Mouse (Mus musculus) embryo, embryonic 10 days (tissue): ENCODE measurements at regions not wholly inside any gene's neighbourhood (a gene's known extent, or its start where the extent isn't known, plus 50 kb on each side); places are given as distances from the start of the nearest gene placed in this dataset.
A peak's percentile ranks its signal among the peaks of the same experiment; 100 is the strongest.

ENCODE experiments used
- DNase-seq: peaks from one replicate; pipeline ENCODE4 v3.0.0-alpha.2; 2015; ENCODE audit warnings: low spot score

DNA sequence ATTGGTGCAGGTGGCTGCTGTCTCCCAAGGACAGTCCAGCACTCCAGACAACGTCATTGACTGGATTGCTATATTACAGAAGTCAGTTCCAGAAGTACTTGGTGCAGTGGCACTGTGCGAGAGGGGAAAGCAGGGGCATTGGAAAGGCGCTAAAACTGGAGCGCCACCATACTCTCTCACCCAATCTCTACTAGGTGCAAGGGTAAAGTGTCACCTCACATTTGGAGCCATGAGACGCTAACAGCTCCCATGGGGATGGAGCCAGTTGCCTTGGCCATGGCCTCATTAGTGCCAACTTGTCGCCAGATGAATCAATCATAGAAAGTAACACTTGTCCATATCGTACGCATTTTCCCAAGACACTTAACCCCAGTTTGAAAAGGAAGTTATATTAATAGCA lies 1617.2 kb upstream of the Gulo start:
- DNase-seq, result no peak

DNA sequence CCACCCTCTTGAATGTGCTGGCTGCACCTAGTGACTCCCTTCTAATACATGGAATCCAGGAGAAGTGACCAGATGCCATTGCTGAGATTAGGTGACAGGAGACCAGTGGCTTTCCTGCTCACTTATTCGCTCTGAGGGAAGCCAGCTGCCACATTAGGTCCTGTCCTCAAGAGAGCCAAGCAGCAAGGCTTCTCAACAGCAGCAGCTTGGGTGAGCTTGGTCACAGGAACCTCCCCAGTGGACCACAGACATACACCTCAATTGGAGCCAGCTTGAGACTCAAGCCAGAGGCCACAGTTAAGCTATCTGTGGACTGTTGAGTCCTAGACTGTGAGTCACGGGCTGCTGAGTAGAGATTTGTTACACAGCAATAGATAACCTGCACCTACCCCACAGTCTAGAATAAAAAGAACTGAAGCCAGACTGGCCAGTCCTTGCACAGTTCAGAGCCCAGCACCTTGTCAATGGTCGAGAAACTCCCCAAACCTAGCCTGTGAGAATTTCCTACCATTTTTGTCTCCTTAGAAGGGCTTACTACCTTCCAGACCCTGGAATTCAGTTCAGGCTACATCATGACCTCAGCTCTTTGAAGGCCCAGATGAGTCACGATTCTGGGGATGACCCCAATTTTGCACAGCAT lies 1615.0 kb upstream of the Gulo start:
- no peak for DNase-seq

DNA sequence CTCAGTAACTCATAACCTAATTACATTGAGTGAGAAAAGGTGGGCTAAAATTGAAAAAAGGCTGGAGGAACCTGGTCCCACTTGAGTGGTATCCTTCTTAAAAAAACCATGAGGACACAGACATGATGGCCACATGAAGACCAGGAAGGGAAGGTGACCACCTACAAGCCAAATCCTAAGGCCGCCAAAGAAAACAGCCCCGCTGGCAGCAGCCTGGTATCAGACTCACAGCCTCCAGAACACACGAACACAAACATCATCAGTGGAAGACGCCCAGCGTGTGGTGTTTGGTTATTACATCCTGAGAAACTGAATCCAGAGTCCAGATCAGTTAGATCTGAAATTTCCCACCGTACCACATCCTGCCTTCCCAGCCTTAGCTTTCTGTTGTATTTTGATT lies 1613.9 kb upstream of the Gulo start:
- DNase-seq, result no peak

DNA sequence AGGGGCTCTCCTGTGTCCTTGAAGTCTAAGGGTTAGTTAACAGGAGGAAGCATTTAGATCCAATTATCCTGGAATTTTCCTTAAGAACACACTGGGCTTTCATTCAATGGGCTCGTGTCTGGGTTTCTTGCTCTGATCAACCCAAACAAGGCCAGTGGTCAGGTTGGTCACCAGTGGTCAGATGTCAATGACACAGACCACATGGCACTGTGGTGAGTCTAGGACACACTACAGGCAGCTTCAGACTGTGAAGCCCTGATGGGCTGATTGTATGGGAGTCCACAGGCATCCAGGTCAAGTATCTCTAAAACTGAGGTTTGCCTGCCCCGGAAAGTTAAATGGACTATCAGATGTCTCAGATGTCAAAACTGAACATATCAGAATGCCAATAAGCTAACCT lies 1612.5 kb upstream of the Gulo start:
- DNase-seq, result peak; percentile 41

DNA sequence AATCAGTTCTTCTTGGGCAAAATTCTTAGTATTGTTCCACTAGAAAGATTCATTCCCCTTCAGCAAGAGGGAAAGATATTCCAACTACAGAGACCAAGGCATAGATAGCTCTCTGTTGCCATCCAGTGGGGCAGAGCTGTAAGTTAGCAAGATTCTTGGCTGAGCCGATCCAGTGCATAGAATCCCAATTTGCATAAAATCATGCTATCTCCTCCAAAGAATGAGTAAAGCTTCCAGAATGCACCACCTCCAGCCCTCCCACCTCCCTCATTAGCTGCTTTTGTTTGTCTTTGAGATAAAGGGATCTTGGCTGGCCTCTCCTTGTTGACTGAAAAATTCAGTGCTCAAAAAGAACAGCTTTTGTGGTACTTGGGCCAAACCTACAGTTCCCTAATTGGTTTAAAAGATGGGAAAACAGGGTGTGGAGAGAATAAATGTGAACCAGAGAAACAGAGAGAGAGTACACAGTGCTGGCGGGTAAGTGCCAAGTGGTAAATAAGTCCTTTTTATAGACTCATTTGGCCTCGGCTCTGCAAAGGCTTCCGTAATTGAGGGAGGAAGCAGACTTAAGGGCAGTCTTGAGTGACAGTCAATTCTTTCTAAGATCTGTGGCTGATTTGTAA lies 1612.0 kb upstream of the Gulo start:
- DNase-seq, result peak; percentile 83

DNA sequence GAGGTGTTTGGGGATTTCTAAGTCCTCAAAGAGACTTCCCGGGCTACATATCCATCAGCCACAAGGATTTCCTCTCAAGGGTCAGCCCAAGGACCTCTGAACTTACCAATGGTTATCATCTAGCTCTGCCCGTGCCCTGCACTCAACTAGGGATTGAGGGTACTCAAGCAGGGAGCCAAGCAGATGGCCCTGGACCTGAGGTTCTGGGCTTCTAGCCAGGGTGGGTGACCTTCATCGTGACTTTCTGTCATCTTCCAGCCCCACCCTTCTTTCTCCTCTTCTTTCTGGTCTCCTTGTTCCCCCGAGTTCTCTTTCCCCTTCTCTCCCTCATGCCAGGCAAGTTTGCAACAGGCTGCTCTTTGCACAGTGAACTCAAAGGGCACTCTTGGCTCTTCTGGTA lies 1610.6 kb upstream of the Gulo start:
- DNase-seq, result no peak

DNA sequence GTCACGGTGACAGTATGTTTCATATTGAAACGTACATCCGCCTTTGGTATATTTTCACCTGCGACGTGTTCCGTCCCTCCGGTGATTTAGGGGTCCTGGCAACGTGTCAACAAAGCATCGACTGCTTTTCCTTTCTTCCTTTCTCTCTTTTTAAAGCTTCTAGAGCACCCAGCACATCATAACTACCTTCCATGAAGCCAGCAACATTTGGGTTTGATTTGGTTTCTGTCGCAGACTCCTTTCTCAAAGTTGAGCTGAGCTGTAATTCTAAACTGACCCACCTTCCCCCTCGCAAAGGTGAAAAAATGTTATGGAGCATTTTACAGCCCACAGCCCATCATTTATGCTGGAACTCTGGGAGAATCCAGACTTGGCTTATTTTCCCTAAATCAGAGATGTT lies 1605.4 kb upstream of the Gulo start:
- no peak for DNase-seq

DNA sequence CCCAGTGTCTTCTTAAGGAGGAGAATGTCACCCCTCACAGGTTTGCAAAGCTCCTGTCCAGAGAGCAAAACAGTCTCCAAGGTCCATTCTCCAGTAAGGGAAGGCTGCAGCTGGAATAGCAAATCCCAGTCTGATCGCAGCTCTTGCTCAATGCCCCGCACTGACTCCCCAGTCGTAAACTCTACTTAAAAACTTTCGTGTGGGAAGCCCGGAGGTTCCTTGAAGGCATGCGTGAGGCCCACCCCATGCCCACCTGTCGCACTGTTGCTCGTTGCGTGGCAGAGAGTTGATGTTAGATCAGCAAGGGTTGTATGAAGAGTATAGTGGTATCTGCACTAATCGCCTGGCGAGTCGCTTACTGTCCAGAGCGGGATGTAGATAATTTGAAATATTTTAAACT lies 1604.7 kb upstream of the Gulo start:
- DNase-seq, result no peak

DNA sequence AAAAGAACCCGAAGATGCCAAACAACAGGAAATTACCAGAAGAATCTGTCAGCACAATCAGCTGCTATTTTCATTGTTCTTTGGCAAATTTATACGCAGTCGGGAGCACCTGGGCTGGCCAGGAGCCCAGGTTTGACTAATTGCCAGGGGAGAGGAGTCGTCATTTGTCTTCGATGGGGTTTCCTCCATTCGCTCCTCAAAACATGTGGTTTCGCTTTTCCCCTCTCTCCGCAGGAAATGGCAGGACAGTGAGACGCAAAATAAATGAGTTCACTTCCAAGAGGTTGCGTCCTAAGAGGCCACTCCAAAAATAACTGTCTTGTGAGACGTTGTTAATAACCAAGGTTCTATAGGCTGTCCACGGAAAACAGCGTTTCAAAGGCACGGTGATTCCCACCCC lies 1604.2 kb upstream of the Gulo start:
- peak; percentile 52 for DNase-seq

DNA sequence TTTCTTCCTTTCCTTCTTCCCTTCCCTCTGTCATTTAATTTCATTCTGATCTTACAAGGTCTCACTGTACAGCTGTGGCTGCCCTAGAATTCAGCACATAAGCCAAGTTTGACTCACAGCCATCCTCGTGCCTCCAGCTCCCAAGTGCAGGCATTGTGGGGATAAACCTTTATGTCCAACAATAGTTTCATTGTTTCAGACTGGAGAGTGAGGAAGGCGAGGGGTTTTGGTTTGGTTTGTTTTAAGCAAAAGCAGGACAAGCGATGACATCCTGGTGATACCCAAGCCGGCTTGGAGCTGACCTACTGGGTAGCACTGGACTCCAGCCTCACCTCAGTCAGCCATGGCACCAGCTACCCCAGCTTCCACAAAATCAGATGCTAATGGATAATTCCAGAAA lies 1603.5 kb upstream of the Gulo start:
- DNase-seq, result no peak

DNA sequence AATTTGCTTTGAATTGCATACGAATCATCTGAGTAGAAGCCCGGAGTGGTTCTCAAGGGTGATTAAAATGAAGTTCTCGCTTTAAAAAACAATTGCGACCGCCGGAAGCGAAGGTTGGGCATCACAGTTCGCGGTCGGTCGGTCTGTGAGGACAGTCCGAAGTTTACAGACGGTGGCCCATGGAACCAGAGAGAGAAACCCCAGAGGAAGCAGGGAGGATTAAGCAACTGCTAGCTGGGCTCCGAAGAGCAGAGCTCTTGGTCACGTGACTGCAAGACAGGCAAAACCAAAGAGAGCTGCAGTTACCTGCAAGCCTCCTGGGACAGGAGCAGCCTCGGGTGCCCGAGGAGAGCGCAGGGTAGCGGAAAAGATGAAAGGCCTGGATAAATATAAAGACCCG lies 1599.3 kb upstream of the Gulo start:
- DNase-seq, result no peak

DNA sequence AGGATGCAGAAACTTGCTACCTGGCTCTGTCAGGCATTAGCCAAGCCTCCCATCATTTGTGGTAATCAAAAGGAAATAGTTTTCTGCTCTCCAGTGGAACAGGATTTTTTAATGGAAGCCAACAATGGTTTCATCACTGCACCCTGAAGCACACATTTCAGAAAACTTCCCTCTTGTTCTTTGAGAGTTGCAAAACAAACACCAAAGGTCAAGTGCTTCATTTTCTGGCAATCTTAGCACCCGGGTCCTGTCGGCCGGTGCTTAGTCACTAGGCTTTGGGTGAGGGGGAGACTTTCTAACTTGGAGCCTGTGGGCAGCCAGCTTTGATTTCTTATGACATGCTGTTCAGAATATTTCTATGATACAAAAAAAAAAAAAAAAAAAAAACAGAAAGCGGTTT lies 1594.0 kb upstream of the Gulo start:
- no peak for DNase-seq

DNA sequence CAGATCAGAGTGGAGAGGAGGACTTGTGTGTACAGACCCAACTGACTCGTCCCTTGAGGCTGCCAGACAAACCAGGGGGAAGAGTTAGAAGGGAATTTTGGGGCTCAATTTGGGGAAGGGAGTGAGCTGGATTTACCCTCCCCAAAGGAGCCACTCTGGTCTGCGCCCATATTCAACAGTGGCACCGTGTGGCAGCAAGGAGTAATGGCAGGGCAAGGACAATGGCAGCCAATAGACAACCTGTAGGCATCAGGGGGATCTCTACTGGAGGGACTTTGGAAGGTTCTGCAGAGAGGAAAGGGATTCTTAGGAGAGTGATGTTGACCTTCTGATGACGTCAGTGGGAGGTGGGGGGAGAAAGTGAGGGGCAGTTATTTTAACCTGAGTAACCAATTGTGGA lies 1590.7 kb upstream of the Gulo start:
- DNase-seq, result peak; percentile 49

DNA sequence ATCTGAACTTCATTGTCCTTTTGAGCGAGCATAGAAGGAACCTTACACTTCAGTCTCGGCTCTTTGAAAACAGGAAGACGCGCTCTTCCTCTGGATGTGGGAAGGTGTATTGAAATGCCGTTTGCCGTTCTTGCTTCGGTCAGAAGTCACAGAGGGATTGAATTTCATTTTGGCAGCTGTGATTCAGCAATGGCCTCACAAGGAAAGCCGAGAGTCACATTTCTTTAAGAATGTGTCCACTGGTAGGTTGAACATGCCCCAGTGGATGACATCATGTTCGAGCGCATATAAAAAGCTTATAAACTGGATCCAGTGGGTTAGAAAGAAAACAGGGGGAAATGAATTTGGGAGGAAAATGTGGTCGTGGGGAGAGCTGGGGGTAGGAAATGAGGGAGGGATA lies 1579.6 kb upstream of the Gulo start:
- DNase-seq, result no peak

DNA sequence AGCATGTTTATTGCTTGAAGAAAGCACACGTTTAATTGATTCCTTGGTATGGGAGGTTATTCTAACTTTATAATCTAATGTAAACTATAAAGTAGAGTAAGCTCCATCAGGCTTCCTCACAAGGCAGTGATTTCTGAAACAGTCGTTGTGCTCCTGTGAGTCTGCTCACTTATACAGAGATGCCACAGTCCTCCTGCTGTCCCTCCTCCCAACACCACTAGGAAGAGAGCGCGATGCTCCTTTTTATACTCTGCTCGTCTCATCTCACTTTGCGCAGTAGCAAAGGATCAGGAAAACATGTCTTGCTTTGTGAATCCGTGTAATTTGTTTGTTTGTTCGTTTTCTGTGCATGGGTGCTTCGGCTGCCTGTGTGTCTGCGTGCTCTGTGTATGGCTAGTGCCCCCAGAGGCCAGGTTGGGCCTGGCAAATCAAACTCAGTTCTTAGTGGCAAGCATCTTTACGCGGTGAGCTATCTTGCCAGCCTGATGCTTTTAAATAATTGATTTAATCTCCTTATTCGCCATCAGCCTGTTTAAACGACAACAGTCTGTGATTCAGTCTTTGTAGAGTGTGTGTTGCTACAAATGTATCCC lies 1575.5 kb upstream of the Gulo start:
- peak; percentile 35 for DNase-seq

DNA sequence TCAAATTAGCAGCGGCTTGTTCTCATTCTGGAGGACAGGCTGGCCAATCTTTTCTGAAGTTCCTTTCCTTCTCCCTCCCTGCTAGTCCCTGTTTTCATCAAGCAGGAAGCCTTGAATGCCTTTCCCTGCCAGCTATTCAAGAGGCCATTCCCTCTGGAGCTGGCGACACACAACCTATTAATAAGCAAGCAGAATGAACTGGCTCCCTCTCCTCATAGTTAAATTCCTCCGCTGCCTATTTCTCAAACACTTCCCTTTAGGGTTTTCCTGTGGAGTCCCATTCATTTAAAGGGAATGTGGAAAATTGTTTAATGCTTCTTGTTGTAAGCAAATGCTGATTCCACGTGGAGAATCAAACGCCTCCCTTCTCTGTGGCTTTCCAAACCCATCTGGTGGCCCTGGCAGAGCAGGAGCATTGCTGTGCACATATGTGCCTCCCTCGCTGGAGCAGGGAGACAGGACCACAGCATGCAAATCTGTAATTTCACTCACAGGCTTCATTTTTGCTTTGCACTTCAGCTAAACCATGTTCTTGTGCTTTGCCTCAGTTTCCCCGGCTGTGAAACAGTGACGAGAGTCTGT lies 1573.3 kb upstream of the Gulo start:
- no peak for DNase-seq

DNA sequence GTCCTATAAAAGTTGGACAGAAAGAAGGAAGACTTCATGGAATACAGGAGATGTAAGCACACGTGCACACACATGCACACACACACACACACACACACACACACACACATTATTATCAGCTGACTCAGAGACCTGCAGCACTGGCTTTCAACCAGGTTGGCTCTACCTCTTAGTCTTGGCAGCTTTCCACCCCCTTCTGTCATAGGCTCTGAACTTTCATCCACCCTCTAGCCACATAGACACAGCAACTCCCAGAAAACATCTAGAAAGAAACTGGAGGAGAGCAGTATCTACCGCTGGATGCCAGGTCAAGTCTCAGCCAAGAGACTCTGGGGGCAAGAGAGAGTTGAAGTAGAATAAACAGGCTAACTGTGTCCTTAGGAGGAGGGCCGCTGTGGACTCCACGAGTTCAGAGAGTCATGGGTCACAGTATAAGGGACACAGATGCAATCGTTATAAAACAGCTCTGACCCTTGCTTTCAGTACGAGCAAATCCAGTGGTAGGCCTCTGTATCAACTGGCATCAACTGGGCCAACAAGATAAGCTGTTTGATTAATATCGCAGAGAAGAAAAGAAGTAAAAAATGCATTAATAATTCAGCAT lies 1565.4 kb upstream of the Gulo start:
- no peak for DNase-seq

DNA sequence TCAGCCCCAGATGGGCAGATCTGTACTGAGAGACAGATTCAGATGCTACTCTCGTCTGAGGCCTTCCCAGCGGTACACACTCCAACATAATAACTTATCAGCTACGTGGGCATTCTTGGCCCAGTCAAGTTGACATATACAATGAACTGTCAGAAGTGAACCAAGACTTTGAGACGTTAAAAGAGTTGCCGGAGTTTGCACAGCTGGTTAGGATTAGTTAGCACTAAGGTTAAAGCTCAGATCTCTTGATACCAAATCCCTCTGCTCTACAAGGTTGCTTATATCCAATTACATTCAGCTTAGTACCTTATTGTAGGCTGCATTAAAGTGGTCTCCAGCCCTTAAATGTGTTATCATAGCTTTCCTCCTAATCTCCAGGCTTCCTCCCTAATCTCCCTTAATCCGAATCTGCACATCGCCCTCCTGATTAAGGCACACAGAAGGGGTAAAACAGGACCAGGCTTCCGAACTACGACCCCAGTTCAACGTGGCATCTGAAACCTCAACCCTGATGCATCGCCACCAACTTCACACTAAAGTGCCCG lies 1564.5 kb upstream of the Gulo start:
- DNase-seq, result peak; percentile 49

DNA sequence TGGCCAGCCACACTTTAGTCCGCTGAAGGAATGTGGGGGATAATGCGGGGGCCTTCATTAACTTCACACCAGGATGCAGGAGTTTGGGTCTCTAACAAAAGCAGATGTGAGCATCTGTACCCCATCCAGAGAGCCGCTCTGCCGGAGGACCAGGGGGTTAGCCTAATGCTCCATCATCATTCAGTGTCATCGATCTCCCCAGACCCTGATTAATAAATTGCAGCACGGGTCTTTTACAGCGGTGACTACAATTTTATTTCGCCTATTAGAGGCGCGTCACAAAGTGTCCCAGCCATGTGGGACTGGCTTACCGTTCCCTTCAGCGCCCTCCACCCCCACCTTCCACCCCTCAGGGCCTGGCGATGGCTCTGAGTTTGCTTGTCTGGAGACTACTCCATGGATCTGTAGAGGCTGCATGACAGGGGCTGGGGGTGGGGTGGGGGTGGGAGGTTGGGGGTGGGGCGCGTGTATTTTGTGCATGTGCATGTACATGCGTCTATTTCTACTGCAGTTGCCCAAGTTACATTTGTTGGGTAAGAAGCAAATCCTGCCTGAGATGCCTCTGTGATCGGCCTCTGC lies 1560.8 kb upstream of the Gulo start:
- peak; percentile 39 for DNase-seq

DNA sequence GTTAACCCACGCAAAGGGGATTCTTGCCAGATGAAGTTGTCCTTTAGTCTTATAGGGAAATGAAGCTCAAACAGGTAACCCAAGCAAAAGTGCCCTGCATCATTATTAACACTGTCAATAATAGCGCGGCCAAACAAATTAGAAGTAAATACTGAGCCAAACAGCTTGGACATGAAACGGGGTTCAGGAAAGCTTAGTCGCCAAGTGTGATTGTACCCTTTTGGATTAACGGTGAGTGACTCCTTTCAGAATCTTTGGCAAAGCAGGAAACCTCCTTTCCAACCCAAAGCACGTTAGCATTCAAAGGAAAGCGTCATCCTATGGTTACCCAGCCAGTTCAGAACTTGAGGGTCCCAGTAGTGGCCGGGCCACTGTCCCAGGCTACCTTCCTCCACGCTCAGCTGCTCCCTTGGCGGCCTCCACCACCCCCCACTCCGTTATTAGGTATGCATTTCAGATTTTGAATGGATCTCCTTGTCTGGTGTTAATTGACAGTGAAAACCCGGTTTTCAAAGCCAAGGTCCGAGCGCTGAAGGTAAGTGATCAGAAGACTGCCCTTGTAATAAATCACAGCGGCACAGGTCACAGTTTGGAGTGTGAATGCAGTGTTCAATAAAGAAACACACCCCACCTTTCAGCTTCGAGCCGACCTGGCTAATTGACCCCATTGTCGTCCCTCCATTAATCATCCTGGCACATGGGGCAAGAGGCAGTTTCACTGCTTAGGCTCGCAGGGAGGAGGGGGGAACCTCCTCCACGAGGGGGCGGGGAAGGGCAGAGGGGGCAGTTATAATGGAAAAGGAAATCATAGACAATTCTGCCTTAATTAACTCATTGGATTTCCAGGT lies 1560.1 kb upstream of the Gulo start:
- peak; percentile 82 for DNase-seq

DNA sequence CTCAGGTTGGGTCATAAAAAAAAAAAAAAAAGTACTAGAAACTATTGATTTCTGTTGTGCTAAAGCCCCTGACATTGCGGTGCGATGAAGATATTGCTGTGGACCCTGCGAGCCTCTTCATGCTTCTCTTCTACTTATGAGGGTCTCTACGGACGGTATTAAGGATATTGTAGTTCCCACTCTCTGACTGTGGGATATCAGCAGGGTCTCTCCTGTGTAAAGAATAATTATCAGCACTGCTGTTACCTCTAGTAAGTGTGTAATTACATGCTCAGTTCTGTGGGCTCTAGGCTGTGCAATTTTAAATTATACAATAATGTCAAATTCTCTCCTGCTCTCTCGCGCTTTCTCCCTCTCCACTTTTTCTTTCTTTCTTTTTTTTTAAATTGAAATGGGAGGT lies 1545.9 kb upstream of the Gulo start:
- no peak for DNase-seq
